Mouse (Mus musculus): ENCODE measurements around the gene Exoc8.

The Exoc8 gene

GRCm38 (mm10) chr8:124897386-124898250, at the start of gene Exoc8, which contains the start of gene Sprtn:
Gene Exoc8 (minus strand): TSS chr8:124897705.
Gene Sprtn (plus strand): TSS chr8:124897886.
- peak; percentile 99 for DNase-seq (ENCODE audit: low spot score)

GRCm38 (mm10) chr8:124944406-124944805, 46.9 kb upstream of the Exoc8 start:
- DNase-seq (ENCODE audit: low spot score), result no peak

- no peak for DNase-seq (ENCODE audit: low spot score)
Measured at GRCm38 (mm10) chr8:124943801-124944200, 46.3 kb upstream of the Exoc8 start.

- no peak for DNase-seq (ENCODE audit: low spot score)
Measured at GRCm38 (mm10) chr8:124937293-124937692, 39.8 kb upstream of the Exoc8 start.

- DNase-seq (ENCODE audit: low spot score), result no peak
Measured at GRCm38 (mm10) chr8:124936699-124937098, 39.2 kb upstream of the Exoc8 start.

GRCm38 (mm10) chr8:124935116-124935515, 37.6 kb upstream of the Exoc8 start:
- no peak for DNase-seq (ENCODE audit: low spot score)

- no peak for DNase-seq (ENCODE audit: low spot score)
Measured at GRCm38 (mm10) chr8:124932435-124932834, 34.9 kb upstream of the Exoc8 start.

GRCm38 (mm10) chr8:124930649-124931048, 33.1 kb upstream of the Exoc8 start:
- no peak for DNase-seq (ENCODE audit: low spot score)

GRCm38 (mm10) chr8:124930086-124930485, 32.6 kb upstream of the Exoc8 start:
- no peak for DNase-seq (ENCODE audit: low spot score)

GRCm38 (mm10) chr8:124929006-124929405, 31.5 kb upstream of the Exoc8 start:
- no peak for DNase-seq (ENCODE audit: low spot score)

GRCm38 (mm10) chr8:124926351-124926771, 28.9 kb upstream of the Exoc8 start:
- no peak for DNase-seq (ENCODE audit: low spot score)

- no peak for DNase-seq (ENCODE audit: low spot score)
Measured at GRCm38 (mm10) chr8:124925544-124926266, 28.2 kb upstream of the Exoc8 start.

GRCm38 (mm10) chr8:124923971-124924652, 26.6 kb upstream of the Exoc8 start:
- no peak for DNase-seq (ENCODE audit: low spot score)

- DNase-seq (ENCODE audit: low spot score), result no peak
Measured at GRCm38 (mm10) chr8:124922490-124923089, 25.1 kb upstream of the Exoc8 start.

- DNase-seq (ENCODE audit: low spot score), result no peak
Measured at GRCm38 (mm10) chr8:124921369-124922279, 24.1 kb upstream of the Exoc8 start.

- DNase-seq (ENCODE audit: low spot score), result no peak
Measured at GRCm38 (mm10) chr8:124917741-124918484, 20.4 kb upstream of the Exoc8 start.

- no peak for DNase-seq (ENCODE audit: low spot score)
Measured at GRCm38 (mm10) chr8:124914061-124914460, 16.6 kb upstream of the Exoc8 start.

- DNase-seq (ENCODE audit: low spot score), result no peak
Measured at GRCm38 (mm10) chr8:124911938-124912872, 14.7 kb upstream of the Exoc8 start.

- no peak for DNase-seq (ENCODE audit: low spot score)
Measured at GRCm38 (mm10) chr8:124910349-124910748, 12.8 kb upstream of the Exoc8 start.
